Mouse (Mus musculus): ENCODE results near the gene Trim8. TPM values are rescaled to one million over a fixed set of nuclear protein-coding genes. Genes with fewer than 3 reads are reported as not detected.

The Trim8 gene
- polyA plus RNA-seq, 1 experiment from 2014 or later: 14.2 TPM

GRCm38 (mm10) chr19:46530449-46530990, 29.0 kb downstream of the Trim8 start:
- WGBS: 6% methylated on average over 8 of the region's 8 CpGs
- H3K4me3 ChIP-seq: no peak overlapping the region
- peaks cover 11% of the 10 kb centered on the region for H3K36me3 ChIP-seq
- H3K4me2 ChIP-seq (replicated peaks): peak overlapping the region; percentile 64
- H3K27ac ChIP-seq: peak overlapping the region; percentile 73
- H3K27me3 ChIP-seq: no peaks in the 10 kb centered on the region
- H3K9ac ChIP-seq: peak overlapping the region; percentile 43
- peak; percentile 17; the same call in 1 of the 2 replicates for ATAC-seq (ENCODE audit: low FRiP score, low read depth)
- H3K9me3 ChIP-seq: no peaks in the 10 kb centered on the region
- H3K4me1 ChIP-seq: peaks cover 80% of the 10 kb centered on the region

DNA sequence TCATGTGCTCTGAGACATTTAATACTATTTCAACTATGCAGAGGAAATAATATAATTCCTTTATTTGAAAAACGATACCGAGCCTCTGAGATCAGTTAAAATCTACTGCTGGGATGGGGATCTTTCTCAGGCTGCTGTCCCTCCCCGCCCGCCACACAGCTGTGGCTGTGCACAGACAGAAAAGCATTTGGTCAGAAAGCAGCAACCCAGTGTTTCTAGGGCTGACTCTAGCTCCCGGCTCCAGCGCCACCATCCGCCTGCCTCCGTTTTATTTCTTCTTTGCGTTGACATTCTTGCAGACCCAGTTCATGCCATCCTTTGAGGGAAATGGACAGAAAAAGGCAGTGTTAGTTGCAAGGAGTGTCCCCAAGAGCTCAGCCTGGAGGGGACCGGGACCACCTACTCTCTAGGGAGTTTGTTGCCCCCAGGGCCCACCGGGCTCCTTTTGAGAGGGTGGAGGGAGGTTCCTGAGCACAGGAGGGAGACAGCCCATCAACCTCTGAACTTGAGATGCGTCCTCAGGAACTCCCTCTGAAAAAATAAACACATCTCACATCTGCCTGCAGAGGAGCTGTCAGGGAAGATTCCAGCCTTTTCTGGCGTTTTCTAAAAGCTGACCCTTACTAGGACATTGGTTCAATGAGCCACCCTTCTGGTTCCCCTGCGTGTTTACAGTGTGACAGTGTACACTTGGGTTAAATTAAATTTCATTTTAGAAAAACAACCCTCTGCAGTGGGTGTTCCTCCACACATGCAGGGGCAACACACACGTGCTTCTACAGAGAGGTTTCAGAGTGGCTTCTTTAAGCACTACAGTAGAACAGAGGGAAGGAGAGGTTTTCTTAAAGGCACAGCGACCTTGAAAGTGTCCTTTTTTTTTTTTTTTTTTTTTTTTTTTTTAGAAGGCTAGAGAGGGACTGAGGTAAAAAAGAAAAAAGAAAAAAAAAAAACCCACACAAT, 29.8 kb downstream of the Trim8 start:
- H3K27ac ChIP-seq: peak overlapping the region; percentile 73; the same call in 1 of the 2 replicates
- H3K27me3 ChIP-seq: no peaks in the 10 kb centered on the region
- ATAC-seq (ENCODE audit: low FRiP score, low read depth): peak; percentile 33; the same call in 1 of the 2 replicates
- peak overlapping the region; percentile 64 for H3K4me2 ChIP-seq (replicated peaks)
- H3K4me1 ChIP-seq: peaks cover 72% of the 10 kb centered on the region
- 10% methylated on average over 16 of the region's 16 CpGs for WGBS
- H3K36me3 ChIP-seq: peaks cover 16% of the 10 kb centered on the region
- 0 out of 2 replicates have a peak overlapping the region, but pooled peaks have one; percentile 43 for H3K9ac ChIP-seq
- H3K4me3 ChIP-seq: no peak overlapping the region
- no peaks in the 10 kb centered on the region for H3K9me3 ChIP-seq

- no peak for ATAC-seq (ENCODE audit: low FRiP score, low read depth)
- Histone ChIP-seq H3K27me3 (no peaks in the 10 kb centered on the region), H3K9ac (no peak overlapping the region), H3K4me1 (peaks cover 66% of the 10 kb centered on the region), H3K27ac (peak overlapping the region; percentile 39; the same call in 1 of the 2 replicates), H3K36me3 (peaks cover 21% of the 10 kb centered on the region), H3K4me2 (replicated peaks) (no peak overlapping the region), H3K9me3 (no peaks in the 10 kb centered on the region), H3K4me3 (no peak overlapping the region)
- WGBS: 12% methylated on average over 10 of the region's 10 CpGs
These were observed 30.7 kb downstream of the Trim8 start for GRCm38 (mm10) chr19:46532031-46532688.

GRCm38 (mm10) chr19:46533066-46533465, 31.6 kb downstream of the Trim8 start:
- no peak for ATAC-seq (ENCODE audit: low FRiP score, low read depth)
- Histone ChIP-seq H3K9ac (no peak overlapping the region), H3K4me2 (replicated peaks) (no peak overlapping the region), H3K4me3 (no peak overlapping the region), H3K27me3 (no peaks in the 10 kb centered on the region), H3K4me1 (peaks cover 58% of the 10 kb centered on the region), H3K36me3 (peaks cover 21% of the 10 kb centered on the region), H3K9me3 (no peaks in the 10 kb centered on the region), H3K27ac (no peak overlapping the region)
- WGBS: 67% methylated on average over 4 of the region's 4 CpGs

GRCm38 (mm10) chr19:46533525-46533924, 32.0 kb downstream of the Trim8 start:
- H3K9ac ChIP-seq: no peak overlapping the region
- H3K9me3 ChIP-seq: no peaks in the 10 kb centered on the region
- WGBS: 61% methylated on average over 5 of the region's 5 CpGs
- peaks cover 54% of the 10 kb centered on the region for H3K4me1 ChIP-seq
- no peak overlapping the region for H3K4me3 ChIP-seq
- no peak overlapping the region for H3K4me2 ChIP-seq (replicated peaks)
- peaks cover 21% of the 10 kb centered on the region for H3K36me3 ChIP-seq
- H3K27me3 ChIP-seq: no peaks in the 10 kb centered on the region
- no peak for ATAC-seq (ENCODE audit: low FRiP score, low read depth)
- no peak overlapping the region for H3K27ac ChIP-seq

DNA sequence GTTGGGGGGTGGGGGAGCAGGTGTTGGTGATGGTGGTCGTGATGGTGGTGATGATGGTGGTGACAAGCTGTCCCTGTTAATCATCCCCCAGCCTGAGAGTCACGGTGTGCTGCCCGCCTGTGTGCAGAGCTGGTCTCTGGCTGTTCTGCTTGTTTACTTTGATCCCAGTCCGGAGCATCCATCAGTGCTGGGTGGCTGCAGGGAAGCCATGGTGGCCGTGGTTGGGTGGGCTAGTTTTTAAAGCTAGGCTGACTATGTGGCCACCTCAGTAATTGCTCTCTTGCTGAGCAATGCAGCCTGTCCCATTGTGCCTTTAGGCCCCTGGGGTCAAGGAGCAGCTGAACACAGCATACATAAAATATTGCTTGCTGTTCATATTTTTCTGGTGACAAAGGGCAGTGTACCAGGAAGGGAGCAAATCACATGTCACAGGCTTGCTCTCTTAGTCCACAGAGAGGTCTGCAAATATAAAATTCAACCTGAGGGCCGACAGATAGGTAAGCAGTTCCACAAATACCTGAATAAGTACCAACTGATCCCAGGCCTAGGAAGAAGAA, 33.1 kb downstream of the Trim8 start:
- 51% methylated on average over 6 of the region's 6 CpGs for WGBS
- no peak for ATAC-seq (ENCODE audit: low FRiP score, low read depth)
- H3K4me2 ChIP-seq (replicated peaks): no peak overlapping the region
- no peak overlapping the region for H3K4me3 ChIP-seq
- H3K9ac ChIP-seq: no peak overlapping the region
- peaks cover 43% of the 10 kb centered on the region for H3K4me1 ChIP-seq
- no peaks in the 10 kb centered on the region for H3K9me3 ChIP-seq
- no peaks in the 10 kb centered on the region for H3K27me3 ChIP-seq
- no peak overlapping the region for H3K27ac ChIP-seq
- peaks cover 25% of the 10 kb centered on the region for H3K36me3 ChIP-seq

- H3K9ac ChIP-seq: no peak overlapping the region
- WGBS: 91% methylated on average over 9 of the region's 9 CpGs
- H3K9me3 ChIP-seq: no peaks in the 10 kb centered on the region
- H3K36me3 ChIP-seq: peaks cover 50% of the 10 kb centered on the region
- H3K4me3 ChIP-seq: no peak overlapping the region
- H3K27ac ChIP-seq: no peak overlapping the region
- H3K4me1 ChIP-seq: peaks cover 15% of the 10 kb centered on the region
- no peak for ATAC-seq (ENCODE audit: low FRiP score, low read depth)
- no peaks in the 10 kb centered on the region for H3K27me3 ChIP-seq
- H3K4me2 ChIP-seq (replicated peaks): no peak overlapping the region
These were observed 35.9 kb downstream of the Trim8 start for GRCm38 (mm10) chr19:46537357-46537756.

DNA sequence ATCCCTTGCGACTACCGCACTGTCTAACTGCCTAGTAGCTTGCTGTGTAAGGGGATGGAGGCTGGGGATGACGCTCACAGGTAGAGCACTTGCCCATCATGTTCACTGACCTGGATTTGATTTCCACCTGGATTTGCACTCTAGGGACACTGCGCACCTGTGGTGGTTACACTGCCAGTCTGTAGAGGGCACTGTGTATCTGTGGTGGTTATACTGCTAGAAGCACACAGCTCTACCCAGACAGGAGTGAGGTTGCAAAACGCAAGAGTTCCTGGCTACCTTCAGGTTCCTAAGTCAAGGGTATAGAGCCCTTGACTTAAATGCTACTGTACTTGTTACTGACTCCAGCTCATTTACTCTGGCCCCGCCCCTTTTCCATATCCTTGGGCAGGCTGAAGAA, 36.7 kb downstream of the Trim8 start:
- Histone ChIP-seq H3K27me3 (no peaks in the 10 kb centered on the region), H3K36me3 (peaks cover 58% of the 10 kb centered on the region), H3K9ac (no peak overlapping the region), H3K4me3 (no peak overlapping the region), H3K4me1 (peaks cover 7% of the 10 kb centered on the region), H3K9me3 (no peaks in the 10 kb centered on the region), H3K27ac (no peak overlapping the region), H3K4me2 (replicated peaks) (no peak overlapping the region)
- 86% methylated on average over 6 of the region's 6 CpGs for WGBS
- no peak for ATAC-seq (ENCODE audit: low FRiP score, low read depth)

DNA sequence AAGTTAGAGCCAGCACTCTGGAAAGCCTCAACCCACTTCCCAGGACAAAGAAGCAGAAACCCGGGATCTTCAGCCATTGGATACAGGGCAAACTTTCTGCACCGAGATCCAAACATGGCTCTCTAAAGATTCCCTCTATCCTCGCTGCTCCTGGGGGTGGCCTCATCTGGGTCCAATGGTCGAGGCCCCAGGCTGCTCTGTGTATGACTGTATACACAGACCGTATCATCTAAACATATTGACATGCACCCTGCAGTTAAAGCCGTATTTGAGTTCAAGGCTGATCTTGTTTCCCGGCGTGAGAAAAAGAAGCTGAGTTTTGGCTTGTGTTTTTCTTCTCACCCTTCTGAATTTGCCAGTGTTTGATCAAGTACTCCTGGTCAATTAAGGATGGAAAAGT, 41.2 kb downstream of the Trim8 start:
- Histone ChIP-seq H3K27ac (no peak overlapping the region), H3K4me2 (replicated peaks) (no peak overlapping the region), H3K27me3 (no peaks in the 10 kb centered on the region), H3K9me3 (no peaks in the 10 kb centered on the region), H3K9ac (no peak overlapping the region), H3K36me3 (peaks cover 62% of the 10 kb centered on the region), H3K4me3 (no peak overlapping the region), H3K4me1 (no peaks in the 10 kb centered on the region)
- WGBS: 91% methylated on average over 8 of the region's 8 CpGs
- ATAC-seq (ENCODE audit: low FRiP score, low read depth): no peak

DNA sequence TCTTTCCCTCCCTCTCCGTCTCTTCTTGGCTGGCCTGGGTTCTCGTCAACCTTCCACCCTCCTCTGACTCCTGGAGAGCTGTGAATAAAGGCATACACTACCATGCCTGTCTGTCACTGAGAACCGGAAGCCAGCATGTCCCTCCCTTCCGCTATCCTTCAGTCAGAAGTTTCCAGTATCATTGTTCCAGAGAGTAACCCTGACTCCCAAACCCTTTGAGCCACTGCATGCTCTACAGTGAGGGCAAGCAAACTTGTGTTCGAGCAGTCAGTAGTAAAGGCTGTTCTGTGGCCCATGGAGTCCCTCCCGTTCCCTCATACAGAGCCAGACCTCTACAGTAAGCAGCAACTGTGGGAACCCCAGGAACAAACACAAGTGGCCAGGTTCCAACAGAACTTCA, 46.1 kb downstream of the Trim8 start:
- no peaks in the 10 kb centered on the region for H3K4me1 ChIP-seq
- no peak overlapping the region for H3K4me3 ChIP-seq
- no peak overlapping the region for H3K9ac ChIP-seq
- H3K36me3 ChIP-seq: peaks cover 69% of the 10 kb centered on the region
- no peak overlapping the region for H3K27ac ChIP-seq
- ATAC-seq (ENCODE audit: low FRiP score, low read depth): no peak
- 85% methylated on average over 6 of the region's 6 CpGs for WGBS
- no peaks in the 10 kb centered on the region for H3K27me3 ChIP-seq
- no peaks in the 10 kb centered on the region for H3K9me3 ChIP-seq
- H3K4me2 ChIP-seq (replicated peaks): no peak overlapping the region

GRCm38 (mm10) chr19:46548110-46548509, 46.6 kb downstream of the Trim8 start:
- H3K9me3 ChIP-seq: no peaks in the 10 kb centered on the region
- 86% methylated on average over 10 of the region's 10 CpGs for WGBS

DNA sequence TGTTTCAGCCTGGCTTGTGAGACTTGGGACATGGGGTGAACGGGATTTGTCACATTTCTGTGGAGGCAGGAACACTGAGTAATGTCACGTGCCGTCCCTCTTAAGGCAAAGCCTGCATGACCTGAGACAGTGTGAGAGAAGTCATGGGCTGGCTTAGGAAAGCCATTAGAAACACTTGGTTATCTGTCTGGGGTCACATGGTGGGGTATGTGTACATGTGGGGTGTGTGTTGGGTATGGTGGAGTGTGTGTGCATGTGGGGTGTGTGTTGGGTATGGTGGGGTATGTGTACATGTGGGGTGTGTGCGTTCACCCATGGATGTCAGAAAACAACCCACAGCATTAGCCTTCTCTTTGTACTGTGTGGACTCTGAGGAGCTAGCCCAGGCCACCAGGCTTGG, 48.9 kb downstream of the Trim8 start:
- Histone ChIP-seq H3K27ac (no peak overlapping the region), H3K4me3 (no peak overlapping the region), H3K9ac (no peak overlapping the region), H3K4me1 (peaks cover 6% of the 10 kb centered on the region; the same call in 1 of the 2 replicates), H3K36me3 (peaks cover 68% of the 10 kb centered on the region), H3K27me3 (no peaks in the 10 kb centered on the region), H3K9me3 (no peaks in the 10 kb centered on the region), H3K4me2 (replicated peaks) (no peak overlapping the region)
- no peak for ATAC-seq (ENCODE audit: low FRiP score, low read depth)
- whole genome bisulfite sequencing: 92% methylated on average over 4 of the region's 4 CpGs

More at GRCm38 (mm10) chr19:46548110-46548509, 46.6 kb downstream of the Trim8 start:
- H3K27ac ChIP-seq: no peak overlapping the region; the same call in 1 of the 2 replicates
- H3K4me2 ChIP-seq (replicated peaks): no peak overlapping the region
- H3K36me3 ChIP-seq: peaks cover 63% of the 10 kb centered on the region
- H3K9ac ChIP-seq: no peak overlapping the region
- no peak for ATAC-seq (ENCODE audit: low FRiP score, low read depth)
- no peaks in the 10 kb centered on the region for H3K4me1 ChIP-seq
- H3K4me3 ChIP-seq: no peak overlapping the region
- H3K27me3 ChIP-seq: no peaks in the 10 kb centered on the region

All from limb, embryonic 13.5 days (tissue).